Mouse (Mus musculus) limb, embryonic 15.5 days (tissue): ENCODE measurements around the gene Gdf11. TPM values are rescaled to one million over a fixed set of nuclear protein-coding genes. Genes with fewer than 3 reads are reported as not detected.

Source experiments
- ATAC-seq: fragments of 200-750 bp; cut with Nextera tagmentation; 2 replicates; pipeline ENCODE4 v1.8.0; 2017; ENCODE audit warnings: low read depth, moderate TSS enrichment; ENCODE audit not compliant: insufficient number of reproducible peaks, low FRiP score, low TSS enrichment
- H3K27ac ChIP-seq: fragments of 300-500 bp; sonication (generic); 2 replicates; pipeline ENCODE4 v1.5.1; 2015; ENCODE audit warnings: moderate library complexity, mild to moderate bottlenecking, inconsistent platforms
- H3K27me3 ChIP-seq: fragments of 300-500 bp; sonication (generic); 2 replicates; pipeline ENCODE4 v1.6.1; 2015; ENCODE audit warnings: inconsistent platforms
- H3K36me3 ChIP-seq: fragments of 300-500 bp; sonication (generic); 2 replicates; pipeline ENCODE4 v1.6.1; 2015; ENCODE audit warnings: inconsistent platforms
- H3K4me1 ChIP-seq: fragments of 300-500 bp; sonication (generic); 2 replicates; pipeline ENCODE4 v1.6.1; 2015; ENCODE audit warnings: inconsistent platforms
- H3K4me2 ChIP-seq: fragments of 300-500 bp; sonication (generic); 2 replicates; pipeline ENCODE4 v1.6.1; 2015; ENCODE audit warnings: mild to moderate bottlenecking, inconsistent platforms
- H3K4me3 ChIP-seq: fragments of 300-500 bp; sonication (generic); 2 replicates; pipeline ENCODE4 v1.5.1; 2015; ENCODE audit warnings: mild to moderate bottlenecking, inconsistent platforms
- H3K9ac ChIP-seq: fragments of 300-500 bp; sonication (generic); 2 replicates; pipeline ENCODE4 v1.6.1; 2015; ENCODE audit warnings: inconsistent platforms
- H3K9me3 ChIP-seq: fragments of 300-500 bp; sonication (generic); 2 replicates; pipeline ENCODE4 v1.6.1; 2016; ENCODE audit warnings: inconsistent platforms
- WGBS: fragments of 180-500 bp; shearing (Covaris S2); methylation state at CpG from one replicate; pipeline ENCODE4 v1.1.7; 2015; 5-methylcytosine and 5-hydroxymethylcytosine counted together
- polyA plus RNA-seq: library from polyadenylated mRNA; unstranded; fragments of >200 nt; fragmentation: Nextera tagmentation; extraction: Ambion mirVana; gene quantifications from 2 replicates; pipeline ENCODE4 v1.2.1, GENCODE M21; 2015

Gene Gdf11
- polyA plus RNA-seq, 1 experiment from 2014 or later, result 5.9 TPM

DNA sequence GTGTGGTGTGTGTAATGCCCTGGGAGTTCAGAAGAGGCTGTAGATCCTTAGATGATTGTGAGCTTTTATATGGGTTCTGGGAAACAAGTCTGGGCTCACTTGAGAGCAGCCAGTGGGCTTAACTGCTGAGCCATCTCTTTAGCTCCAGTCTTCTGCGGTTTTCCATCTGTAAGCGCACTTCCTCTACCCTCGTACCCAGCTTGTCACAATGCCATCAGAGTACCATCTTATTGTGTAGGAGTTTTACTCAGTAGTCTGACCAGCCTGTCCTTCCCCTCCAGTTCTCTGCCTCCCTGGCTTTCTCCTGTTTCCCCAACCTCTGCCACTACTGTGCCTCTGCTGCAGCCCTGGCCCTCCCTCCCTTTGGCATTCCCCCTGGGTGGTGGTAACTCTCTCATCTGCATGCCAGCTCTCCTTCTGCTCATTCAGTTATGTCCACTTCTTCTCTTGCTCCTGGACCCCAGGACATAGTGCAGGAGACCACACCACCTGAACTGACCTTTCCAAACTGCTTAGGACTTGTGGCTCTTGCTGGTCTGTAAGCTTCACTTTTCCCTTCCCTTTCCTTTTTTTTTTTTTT lies 11.0 kb upstream of the Gdf11 start:
- no peak overlapping the region for H3K4me3 ChIP-seq
- no peak for ATAC-seq
- no peaks in the 10 kb centered on the region for H3K4me1 ChIP-seq
- no peak overlapping the region for H3K9ac ChIP-seq
- H3K27me3 ChIP-seq, result no peaks in the 10 kb centered on the region
- H3K9me3 ChIP-seq, result no peaks in the 10 kb centered on the region
- no peaks in the 10 kb centered on the region for H3K36me3 ChIP-seq
- H3K27ac ChIP-seq, result no peak overlapping the region
- H3K4me2 ChIP-seq, result no peak overlapping the region
- 72% methylated on average over 3 of the region's 3 CpGs for WGBS

DNA sequence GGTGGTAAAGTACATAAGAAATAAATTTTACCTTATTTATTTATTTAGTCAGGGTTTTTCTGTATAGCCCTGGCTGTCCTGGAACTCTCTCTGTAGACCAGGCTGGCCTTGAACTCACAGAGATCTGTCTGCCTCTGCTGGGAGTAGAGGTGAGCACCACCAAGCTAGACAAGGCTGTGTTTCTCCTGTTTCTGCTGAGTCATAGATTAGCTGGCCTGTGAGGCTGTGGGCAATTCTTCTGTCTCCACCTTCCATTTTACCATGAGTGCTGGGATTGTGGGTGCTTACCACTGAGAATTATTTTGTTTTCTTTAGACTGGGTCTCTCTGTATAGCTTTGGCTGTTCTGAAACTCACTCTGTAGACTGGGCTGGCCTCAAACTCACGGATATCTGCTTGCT lies 9.9 kb upstream of the Gdf11 start:
- Histone ChIP-seq H3K4me2 (no peak overlapping the region), H3K4me3 (no peak overlapping the region), H3K4me1 (peaks cover 6% of the 10 kb centered on the region), H3K27ac (no peak overlapping the region), H3K36me3 (no peaks in the 10 kb centered on the region), H3K9ac (no peak overlapping the region), H3K9me3 (no peaks in the 10 kb centered on the region), H3K27me3 (peaks cover 6% of the 10 kb centered on the region; the same call in 1 of the 2 replicates)
- ATAC-seq, result no peak
- WGBS, result 80% methylated on average over 1 of the region's 1 CpGs

DNA sequence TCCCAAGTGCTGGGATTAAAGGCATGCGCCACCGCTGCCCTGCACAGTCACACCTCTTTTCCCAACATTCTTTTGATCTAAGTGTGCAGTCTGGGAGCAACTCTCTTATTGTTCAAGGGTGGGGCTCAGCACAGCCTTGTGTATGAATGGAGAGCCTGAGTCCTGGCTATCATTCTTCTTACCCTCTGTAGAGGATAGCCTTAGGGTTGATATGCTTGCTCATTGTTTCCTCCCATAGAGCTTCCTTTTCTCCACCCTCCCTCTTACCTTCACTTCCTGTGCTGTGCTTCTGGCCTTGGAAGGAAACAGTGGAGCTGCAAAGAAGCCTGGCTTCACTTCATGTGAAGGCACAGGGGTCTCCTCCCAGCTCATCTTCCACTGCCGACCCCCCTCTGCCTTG lies 9.2 kb upstream of the Gdf11 start, which contains the start of gene Cd63:
Gene Cd63 (plus strand): TSS at position 292 of the 400 bp plus-strand sequence.
- Histone ChIP-seq H3K27ac (no peak within 1 kb of the TSS), H3K27me3 (peaks cover 11% of the 10 kb centered on the region), H3K9ac (no peak within 1 kb of the TSS), H3K4me2 (no peak within 1 kb of the TSS), H3K9me3 (no peaks in the 10 kb centered on the region), H3K4me1 (peaks cover 13% of the 10 kb centered on the region), H3K36me3 (no peaks in the 10 kb centered on the region), H3K4me3 (no peak within 1 kb of the TSS)
- WGBS, result 86% methylated on average over 3 of the region's 3 CpGs
- no peak for ATAC-seq

DNA sequence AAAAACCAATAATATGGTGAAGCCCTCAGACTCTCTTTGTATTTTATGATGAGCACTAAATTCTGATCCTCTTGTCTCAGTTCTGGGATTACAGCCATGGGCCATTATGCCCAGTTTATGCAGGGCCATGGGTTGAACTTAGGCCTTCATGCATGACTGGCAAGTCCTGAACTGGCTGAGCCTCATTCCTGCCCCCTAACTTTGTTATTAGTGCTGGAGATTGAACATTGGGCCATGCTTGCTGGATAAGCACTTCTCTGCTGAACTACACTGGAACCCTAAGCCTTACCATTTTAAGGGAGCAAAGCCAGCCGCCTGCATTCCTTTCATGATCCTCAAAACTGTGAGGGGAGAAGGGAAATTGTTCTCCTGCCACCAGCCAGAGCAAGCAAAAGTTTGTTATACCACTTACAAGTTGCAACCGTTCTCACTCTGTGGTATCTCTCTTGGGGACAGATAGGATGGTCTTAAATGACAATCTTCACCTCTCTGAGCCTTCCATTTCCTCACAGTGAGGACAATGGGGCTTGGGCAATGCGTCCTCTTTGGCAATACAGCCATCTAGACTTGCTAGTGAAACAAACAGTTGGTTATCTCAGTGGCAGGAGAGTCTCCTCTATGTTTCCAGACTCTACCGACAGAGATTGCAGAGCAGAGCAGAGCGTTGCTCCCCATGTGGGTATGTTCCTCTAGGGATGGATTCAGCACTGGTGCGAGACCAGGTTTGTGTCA lies 8.4 kb upstream of the Gdf11 start:
- H3K27ac ChIP-seq, result no peak overlapping the region
- H3K4me3 ChIP-seq, result no peak overlapping the region
- peaks cover 19% of the 10 kb centered on the region for H3K4me1 ChIP-seq
- H3K9me3 ChIP-seq, result no peaks in the 10 kb centered on the region
- no peak overlapping the region for H3K9ac ChIP-seq
- no peak for ATAC-seq
- 74% methylated on average over 6 of the region's 6 CpGs for WGBS
- H3K27me3 ChIP-seq, result peaks cover 11% of the 10 kb centered on the region
- H3K4me2 ChIP-seq, result no peak overlapping the region
- no peaks in the 10 kb centered on the region for H3K36me3 ChIP-seq

DNA sequence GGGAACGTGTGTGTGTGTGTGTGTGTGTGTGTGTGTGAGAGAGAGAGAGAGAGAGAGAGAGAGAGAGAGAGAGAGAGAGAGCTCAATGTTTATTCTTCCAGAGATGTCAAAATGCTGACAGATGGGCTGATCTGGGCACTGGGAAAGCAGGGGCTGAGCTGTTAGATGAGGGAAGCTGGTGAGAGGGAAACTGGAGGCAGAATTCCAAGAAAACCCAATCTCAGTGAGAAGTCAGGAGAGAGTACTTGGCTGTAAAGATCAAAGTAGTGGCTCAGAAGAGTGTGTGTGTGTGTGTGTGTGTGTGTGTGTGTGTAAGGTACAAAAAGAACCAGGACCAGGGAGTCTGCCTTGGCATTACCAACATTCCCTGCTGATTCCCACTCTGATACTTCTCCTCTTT lies 6.0 kb upstream of the Gdf11 start:
- H3K27ac ChIP-seq, result no peak overlapping the region
- 0% methylated on average over 1 of the region's 1 CpGs for WGBS
- H3K9me3 ChIP-seq, result no peaks in the 10 kb centered on the region
- peaks cover 11% of the 10 kb centered on the region for H3K27me3 ChIP-seq
- no peak for ATAC-seq
- H3K4me3 ChIP-seq, result no peak overlapping the region
- no peak overlapping the region for H3K4me2 ChIP-seq
- no peaks in the 10 kb centered on the region for H3K36me3 ChIP-seq
- H3K9ac ChIP-seq, result no peak overlapping the region
- peaks cover 23% of the 10 kb centered on the region for H3K4me1 ChIP-seq

DNA sequence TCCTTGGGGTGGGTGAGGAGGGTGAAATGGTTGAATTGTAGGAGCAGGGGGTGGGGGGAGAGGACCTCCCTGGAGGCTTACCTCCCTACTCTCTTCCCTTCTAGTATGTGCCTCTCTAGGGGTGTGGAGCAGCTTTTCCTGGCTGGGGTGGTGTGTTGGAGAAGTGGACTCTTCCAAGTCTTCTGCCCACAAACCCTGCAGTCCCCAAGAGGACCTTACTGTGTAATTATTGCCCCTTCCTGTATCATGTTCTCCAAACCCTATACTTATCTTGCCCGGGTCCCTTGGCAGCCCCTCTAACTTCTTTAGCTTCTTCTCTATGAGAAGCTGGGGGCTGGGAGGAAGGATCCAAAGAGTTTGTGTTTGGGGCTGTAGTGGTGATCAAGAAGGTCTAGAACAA lies 5.3 kb upstream of the Gdf11 start:
- Histone ChIP-seq H3K4me3 (no peak overlapping the region), H3K4me1 (peaks cover 27% of the 10 kb centered on the region), H3K36me3 (no peaks in the 10 kb centered on the region), H3K27me3 (peaks cover 11% of the 10 kb centered on the region), H3K9me3 (no peaks in the 10 kb centered on the region), H3K4me2 (no peak overlapping the region), H3K9ac (no peak overlapping the region), H3K27ac (no peak overlapping the region)
- ATAC-seq, result no peak
- WGBS, result 29% methylated on average over 1 of the region's 1 CpGs

DNA sequence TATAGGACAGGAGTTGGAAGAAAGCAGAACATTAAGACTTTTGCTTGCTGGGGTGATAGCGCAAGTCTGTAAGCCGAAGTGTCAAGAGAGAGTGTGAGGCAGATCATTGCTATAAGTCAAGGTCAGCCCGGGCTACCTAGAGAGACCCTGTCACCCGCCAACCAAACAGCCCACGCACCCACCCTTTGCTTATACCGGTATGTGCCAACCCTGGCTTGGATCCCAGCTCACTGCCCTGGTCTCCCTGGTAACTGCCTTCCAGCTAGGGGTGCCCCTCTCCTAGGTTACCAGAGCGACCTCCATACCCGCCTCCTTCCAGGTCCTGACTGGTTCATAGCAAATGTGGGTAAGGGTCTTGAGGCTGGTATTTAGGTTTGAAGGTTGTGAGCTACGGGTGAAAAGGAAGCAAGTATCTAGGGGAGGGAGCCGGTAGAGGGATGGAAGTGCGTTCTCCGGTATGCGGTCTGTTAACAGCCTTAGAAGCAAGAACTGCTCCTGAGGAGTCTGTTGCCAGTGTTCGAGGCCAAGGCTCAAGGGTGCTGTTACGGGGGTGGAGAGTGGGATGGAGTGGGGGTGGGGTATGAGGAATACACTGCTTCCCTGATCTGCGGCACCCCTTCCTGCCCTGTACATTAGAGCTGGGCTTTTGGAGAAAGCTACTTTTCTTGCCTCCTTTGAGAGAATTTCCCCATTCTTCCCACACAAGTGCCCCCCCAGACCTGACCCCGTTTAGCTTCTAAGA lies 4.6 kb upstream of the Gdf11 start:
- Histone ChIP-seq H3K27me3 (peaks cover 11% of the 10 kb centered on the region), H3K4me1 (peaks cover 27% of the 10 kb centered on the region), H3K27ac (no peak overlapping the region), H3K4me2 (peak overlapping the region; percentile 35), H3K9ac (no peak overlapping the region), H3K4me3 (peak overlapping the region; percentile 12; the same call in 1 of the 2 replicates), H3K36me3 (no peaks in the 10 kb centered on the region), H3K9me3 (no peaks in the 10 kb centered on the region)
- no peak for ATAC-seq
- 4% methylated on average over 17 of the region's 17 CpGs for WGBS

DNA sequence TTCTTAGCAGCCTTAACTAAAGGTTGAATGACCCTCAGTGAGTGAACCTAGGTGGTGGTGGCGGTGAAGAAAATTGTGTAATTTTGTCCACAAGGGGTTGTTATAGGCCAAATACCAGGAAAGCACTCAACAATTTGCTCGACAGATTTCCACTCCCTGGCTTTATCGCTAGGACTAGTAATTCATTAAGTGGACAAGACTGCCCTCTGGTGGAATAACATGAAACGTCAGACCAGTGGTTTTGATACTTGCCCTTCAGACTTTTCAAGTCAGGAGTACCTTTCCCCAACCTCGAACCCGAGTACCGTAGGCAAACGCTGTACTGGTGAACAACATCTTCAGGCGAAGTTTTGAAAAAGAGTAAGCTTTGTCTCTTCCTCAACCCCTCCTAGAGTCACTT lies 3.9 kb upstream of the Gdf11 start:
- peak overlapping the region; percentile 35 for H3K4me2 ChIP-seq
- H3K36me3 ChIP-seq, result no peaks in the 10 kb centered on the region
- WGBS, result under 1% methylated on average over 9 of the region's 9 CpGs
- no peak overlapping the region for H3K9ac ChIP-seq
- no peaks in the 10 kb centered on the region for H3K9me3 ChIP-seq
- peaks cover 33% of the 10 kb centered on the region for H3K4me1 ChIP-seq
- ATAC-seq, result no peak
- peak overlapping the region; percentile 12; the same call in 1 of the 2 replicates for H3K4me3 ChIP-seq
- H3K27me3 ChIP-seq, result peaks cover 11% of the 10 kb centered on the region
- no peak overlapping the region for H3K27ac ChIP-seq

DNA sequence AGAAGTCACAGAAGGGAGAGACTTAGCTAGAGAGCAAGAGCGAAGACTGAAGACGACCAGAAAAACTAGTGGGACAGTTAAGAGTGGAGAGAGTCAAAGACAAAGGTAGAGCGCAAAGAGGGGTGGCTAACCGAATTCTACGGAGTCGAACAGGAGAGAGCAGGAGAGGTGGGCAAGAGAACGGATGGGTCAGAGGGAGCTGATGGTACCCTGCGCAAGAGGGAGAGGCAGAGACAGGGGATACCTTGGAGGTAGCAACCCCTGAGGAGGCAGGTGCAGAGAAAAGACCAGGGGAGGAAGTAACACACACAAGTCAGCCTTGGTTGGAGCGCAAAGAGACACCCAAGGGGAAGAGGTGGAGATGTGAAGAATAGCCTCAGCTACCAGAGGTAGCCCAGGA lies 728 bp upstream of the Gdf11 start:
- ATAC-seq, result no peak
- Histone ChIP-seq H3K9ac (peak overlapping the region; percentile 73; the same call in 1 of the 2 replicates), H3K27me3 (peaks cover 11% of the 10 kb centered on the region), H3K4me2 (peak overlapping the region; percentile 80), H3K9me3 (no peaks in the 10 kb centered on the region), H3K4me1 (peaks cover 51% of the 10 kb centered on the region), H3K36me3 (0 out of 2 replicates have a peak, but pooled peaks cover 3% of the 10 kb centered on the region), H3K4me3 (peak overlapping the region; percentile 77), H3K27ac (peak overlapping the region; percentile 93)
- WGBS, result 4% methylated on average over 9 of the region's 9 CpGs

DNA sequence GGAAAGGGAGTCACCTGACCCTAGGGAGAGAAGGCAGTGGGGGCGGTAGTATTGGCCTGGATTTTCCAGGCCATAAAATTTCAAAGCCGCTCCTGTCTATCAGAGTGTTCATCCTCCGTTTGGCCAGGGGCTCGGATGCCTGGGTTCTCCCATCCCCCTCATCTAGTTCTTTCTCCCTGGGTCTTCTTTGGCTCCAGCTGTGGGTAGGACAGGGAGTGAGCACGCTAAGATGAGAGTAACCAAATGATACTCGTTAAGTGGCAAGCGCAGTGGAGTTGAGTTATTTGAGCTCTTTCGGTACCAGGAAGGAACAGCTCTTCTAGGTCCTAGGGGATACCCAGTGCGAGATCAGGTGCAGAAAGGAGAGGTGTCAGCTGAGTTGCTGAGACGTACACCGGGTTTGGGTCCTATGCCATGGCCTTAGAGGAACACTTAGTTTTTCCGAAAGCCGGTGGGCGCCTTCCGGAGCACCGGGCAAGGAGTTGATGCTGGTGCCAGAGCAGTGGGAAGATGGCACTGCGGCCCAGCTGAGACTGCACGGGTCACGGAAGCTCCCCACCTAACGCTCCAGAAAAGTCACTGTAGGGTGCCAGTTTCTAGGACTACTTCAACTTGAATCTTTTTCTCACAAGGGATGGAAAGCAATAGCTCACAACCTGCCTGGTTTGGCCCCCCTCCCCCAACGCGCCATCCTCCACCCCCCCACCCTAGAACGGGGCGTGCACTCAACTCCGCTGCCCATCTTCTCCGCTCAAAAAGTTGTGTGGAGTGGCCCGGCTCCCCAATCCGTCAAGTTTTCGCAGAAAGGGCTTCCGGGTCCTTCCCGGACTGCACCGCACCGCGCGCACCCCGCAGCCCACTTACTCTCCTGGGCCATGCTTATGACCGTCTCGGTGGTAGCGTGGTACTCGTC lies 879 bp downstream of the Gdf11 start:
- Histone ChIP-seq H3K9me3 (no peaks in the 10 kb centered on the region), H3K4me1 (peaks cover 44% of the 10 kb centered on the region)
- peak; percentile 8; the same call in 1 of the 2 replicates for ATAC-seq

DNA sequence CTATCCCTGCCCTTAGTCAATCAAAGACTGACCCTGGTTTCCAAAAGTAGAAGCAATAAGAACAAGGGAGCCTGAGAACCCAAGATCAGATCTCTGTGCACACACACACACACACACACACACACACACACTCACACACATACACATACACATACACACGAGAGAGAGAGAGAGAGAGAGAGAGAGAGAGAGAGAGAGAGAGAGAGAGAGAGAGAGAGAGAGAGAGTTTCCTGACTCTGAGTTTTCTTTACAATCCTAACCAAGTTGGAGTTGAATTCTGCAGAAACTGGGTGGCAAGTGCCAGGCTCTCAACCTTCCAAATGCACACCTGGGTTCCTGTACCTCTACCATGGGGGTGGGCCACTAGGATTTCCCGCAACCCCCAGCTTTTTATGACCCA lies 1.7 kb downstream of the Gdf11 start:
- 9% methylated on average over 1 of the region's 2 CpGs for WGBS
- peak overlapping the region; percentile 93; the same call in 1 of the 2 replicates for H3K27ac ChIP-seq
- H3K4me1 ChIP-seq, result peaks cover 38% of the 10 kb centered on the region
- no peak overlapping the region for H3K9ac ChIP-seq
- no peaks in the 10 kb centered on the region for H3K9me3 ChIP-seq
- no peaks in the 10 kb centered on the region for H3K27me3 ChIP-seq
- H3K4me2 ChIP-seq, result peak overlapping the region; percentile 80
- no peak for ATAC-seq
- H3K4me3 ChIP-seq, result peak overlapping the region; percentile 77
- peaks cover 22% of the 10 kb centered on the region for H3K36me3 ChIP-seq

More for the DNA sequence above, 879 bp downstream of the Gdf11 start:
- Histone ChIP-seq H3K4me2 (peak overlapping the region; percentile 80), H3K9ac (peak overlapping the region; percentile 73), H3K27me3 (no peaks in the 10 kb centered on the region), H3K4me3 (peak overlapping the region; percentile 77), H3K27ac (peak overlapping the region; percentile 93), H3K36me3 (peaks cover 14% of the 10 kb centered on the region)
- WGBS, result under 1% methylated on average over 40 of the region's 40 CpGs
